Mouse (Mus musculus): Measurements from ENCODE around the gene Spin2g. TPM values are rescaled to one million over a fixed set of nuclear protein-coding genes. Genes with fewer than 3 reads are reported as not detected.
"Not testable (repeated sequence)": the region's sequence is repeated elsewhere in the genome, so short reads cannot be mapped to it uniquely, and the experiment has no call there.

The Spin2g gene
- total RNA-seq (2017): not detected in 2 replicates

- not testable (repeated sequence) for ATAC-seq (replicated peaks in 1 of 2; ENCODE audit: insufficient read depth in 1 of 2, low FRiP score in 2 of 2, low TSS enrichment in 1 of 2, low read depth in 1 of 2, poor library complexity in 2 of 2, severe bottlenecking in 2 of 2)
Measured at GRCm38 (mm10) chrX:34238633-34239032, at the start of gene Spin2g. TSS of gene Spin2g (minus strand) at chrX:34238733.

Other genes with a start within 250 kb of the Spin2g start
- gene Btbd35f9, start 77.2 kb downstream of the Spin2g start, total RNA-seq (2017): not detected in 2 replicates
- not detected in 2 replicates for gene Btbd35f8, start 211.8 kb upstream of the Spin2g start, total RNA-seq (2017)

Measured in hematopoietic stem cell, adult 5-6 weeks (primary cell).